Mouse (Mus musculus): ENCODE measurements around the gene 1700030K09Rik.

The 1700030K09Rik gene

DNA sequence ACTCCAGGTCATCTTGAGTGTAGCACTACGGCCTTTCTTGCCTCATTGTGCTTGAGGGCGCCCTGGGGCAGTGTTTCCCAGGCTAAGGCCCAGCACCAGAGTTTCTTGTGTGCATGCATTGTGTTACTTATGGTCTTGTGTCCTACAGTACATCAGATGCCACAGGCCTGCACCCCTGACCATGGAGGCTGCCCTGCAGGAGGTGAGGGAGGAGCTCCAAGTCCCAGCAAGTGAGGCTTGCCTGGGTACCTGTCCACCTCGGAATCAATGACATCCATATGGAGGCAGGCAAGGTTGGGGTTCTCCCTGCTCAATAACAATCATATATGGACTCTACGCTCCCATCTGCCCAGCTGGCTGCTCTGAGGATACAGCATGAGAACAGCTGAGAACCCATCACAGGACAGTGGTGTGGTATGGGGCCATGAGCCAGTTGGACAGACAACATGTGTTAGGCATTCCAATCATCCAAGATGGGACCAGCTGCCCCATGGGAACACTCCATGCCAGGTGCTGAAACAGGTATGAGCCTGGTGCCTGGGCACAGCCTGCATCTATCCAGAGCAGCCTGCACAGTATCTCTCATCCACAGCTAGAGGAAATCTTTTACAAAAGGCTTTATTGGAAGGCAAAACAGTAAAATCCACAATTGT, 16.3 kb downstream of the 1700030K09Rik start:
- DNase-seq (ENCODE audit: low spot score in 2 of 2), result no peak

DNA sequence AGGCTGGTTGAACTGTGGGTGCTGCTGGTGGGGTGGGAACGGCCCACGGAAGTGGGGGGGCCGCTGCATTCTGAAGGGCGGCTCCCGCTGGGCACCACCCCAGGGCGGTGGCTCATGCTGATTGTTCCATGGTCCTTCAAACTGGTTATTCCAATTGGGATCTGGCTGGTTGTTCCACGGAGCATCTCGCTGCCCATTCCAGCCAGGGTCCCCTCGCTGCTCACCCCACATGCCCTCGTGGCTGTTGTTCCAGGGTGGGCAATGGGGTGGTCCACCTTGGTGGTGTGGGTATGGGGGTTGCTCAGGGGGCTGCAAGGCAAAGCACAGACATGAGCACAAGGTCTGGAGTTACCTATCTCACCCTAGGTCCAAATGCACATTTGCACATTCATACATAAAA, 20.5 kb downstream of the 1700030K09Rik start:
- DNase-seq (ENCODE audit: low spot score in 2 of 2), result no peak

DNA sequence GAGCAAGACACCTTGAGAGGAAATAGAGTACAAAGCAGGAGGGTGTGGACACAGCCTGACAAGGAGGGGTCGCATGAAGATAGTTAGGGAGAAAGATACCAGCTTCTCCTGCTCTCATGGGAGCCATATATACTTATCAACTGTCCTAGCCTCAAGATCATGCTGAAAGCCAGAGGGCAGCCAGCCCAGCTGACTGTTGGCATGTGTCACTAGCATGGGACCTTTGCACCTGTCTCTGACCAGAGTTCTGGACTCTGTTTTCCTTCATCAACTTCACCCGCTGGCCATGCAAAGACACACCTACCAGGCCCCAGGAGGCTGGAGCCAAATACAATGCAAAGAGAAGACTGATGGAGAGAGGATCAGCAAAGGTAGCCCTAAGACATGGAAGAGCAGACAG, 25.6 kb downstream of the 1700030K09Rik start:
- no peak for DNase-seq (ENCODE audit: low spot score in 2 of 2)

DNA sequence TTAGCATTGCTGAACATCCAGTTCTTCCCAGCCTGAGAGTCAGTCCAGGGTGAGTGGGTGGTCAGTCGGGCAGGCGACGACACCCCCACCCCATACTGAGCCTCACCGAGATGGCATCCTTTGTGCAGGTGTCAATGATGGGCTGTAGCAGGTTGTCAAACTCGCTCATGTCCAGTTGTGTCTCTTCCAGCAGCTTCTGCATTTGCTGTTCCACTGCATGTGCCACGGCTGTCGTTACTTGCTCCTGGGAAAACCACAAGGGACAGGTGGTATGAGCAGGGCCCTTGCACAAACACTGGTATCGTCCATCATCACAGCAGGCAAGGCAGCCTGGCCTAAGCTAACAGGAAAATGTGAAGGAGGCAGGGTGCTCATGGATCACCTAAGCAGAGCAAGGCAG, 26.3 kb downstream of the 1700030K09Rik start:
- DNase-seq (ENCODE audit: low spot score in 2 of 2), result no peak

DNA sequence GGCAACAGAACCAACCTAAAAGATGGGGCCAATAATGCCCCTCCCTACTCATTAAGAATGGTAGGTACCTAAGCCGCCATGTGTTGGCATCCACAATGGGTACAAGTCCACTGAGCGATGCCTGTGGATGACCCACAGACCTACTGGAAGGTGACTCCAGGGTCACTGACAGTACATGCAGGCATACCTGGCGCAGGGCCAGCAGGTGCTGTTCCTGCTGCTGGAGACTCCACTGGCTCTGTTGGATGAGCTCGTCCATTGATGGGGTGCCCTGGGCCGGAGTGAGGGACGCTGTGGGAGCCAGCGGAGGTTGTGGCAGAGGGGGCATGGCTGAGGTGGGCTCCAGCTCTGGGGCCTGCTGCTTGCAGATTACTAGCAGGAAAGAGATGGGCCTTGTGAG, 27.0 kb downstream of the 1700030K09Rik start:
- DNase-seq (ENCODE audit: low spot score in 2 of 2), result no peak

DNA sequence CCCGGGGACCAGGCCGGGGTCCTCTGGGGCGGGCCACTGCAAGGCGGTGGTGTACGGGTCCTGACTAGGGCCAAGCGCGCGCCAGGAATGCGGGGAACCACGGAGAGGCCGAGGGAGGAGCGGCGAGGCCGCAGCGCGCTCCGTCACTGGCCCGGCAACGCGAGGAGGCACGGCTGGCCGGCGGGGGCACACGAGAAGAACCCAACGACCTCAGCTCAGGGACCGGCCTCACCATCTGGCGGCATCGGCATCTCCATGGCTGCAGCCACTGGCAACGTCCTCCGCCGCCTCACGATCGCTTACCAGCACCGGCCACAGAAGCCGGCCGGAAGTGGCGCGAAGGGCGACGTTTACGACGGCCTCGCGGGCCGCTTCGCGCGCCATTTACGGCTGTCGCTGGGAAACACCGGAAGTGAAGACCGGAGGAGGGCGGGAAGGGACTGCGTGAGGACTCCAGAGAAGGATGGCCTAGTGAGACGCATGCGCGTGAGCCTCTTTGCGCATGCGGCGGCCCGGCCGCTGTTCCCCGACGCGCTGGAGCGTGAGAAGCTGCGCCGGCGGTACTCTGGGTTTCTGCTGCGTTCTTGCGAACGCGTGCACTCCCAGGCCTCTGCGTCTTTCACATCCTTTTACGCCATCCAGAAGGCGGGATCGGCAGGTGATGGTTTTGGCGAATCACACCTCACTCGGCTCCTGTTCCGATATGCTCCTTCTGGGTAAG, 31.3 kb downstream of the 1700030K09Rik start, which contains the start of gene Cherp:
Gene Cherp (minus strand): TSS at position 401 of the 721 bp plus-strand sequence.
- DNase-seq (ENCODE audit: low spot score in 2 of 2), result peak; percentile 95 to 97

DNA sequence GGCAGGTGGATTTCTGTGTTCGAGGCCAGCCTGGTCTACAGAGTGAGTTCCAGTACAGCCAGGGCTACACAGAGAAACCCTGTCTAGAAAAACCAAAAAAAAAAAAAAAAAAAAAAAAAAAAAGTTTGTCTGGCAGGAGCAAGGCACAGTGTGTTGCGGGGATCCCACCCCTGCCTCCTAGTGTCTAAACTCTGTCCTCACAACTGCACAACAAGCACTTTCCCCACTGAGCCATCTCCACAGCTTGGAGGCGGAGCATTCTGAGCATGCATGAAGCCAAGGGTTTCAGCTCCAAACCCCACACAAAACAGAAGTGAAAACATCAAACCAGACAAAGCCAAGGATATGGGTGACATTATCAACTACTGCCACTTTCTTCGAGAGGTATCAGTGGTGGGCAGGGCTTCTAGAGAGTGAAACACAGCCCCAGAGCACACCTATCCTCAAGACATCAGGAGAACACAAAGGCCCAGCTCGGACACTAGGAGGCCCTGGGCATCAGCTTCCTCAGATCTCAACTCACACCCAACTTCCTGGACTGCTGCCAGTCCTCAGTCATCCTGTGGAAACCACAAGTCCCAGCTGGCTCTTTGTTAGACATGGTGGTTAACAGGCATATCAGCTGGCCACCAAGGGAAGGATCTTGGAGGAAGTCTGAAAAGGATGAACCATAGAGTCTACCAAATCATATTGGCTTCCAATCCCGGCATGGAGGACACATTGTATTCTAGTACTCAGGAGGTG, 41.9 kb downstream of the 1700030K09Rik start:
- DNase-seq (ENCODE audit: low spot score in 2 of 2), result peak in 1 of 2 experiments; percentile 37

DNA sequence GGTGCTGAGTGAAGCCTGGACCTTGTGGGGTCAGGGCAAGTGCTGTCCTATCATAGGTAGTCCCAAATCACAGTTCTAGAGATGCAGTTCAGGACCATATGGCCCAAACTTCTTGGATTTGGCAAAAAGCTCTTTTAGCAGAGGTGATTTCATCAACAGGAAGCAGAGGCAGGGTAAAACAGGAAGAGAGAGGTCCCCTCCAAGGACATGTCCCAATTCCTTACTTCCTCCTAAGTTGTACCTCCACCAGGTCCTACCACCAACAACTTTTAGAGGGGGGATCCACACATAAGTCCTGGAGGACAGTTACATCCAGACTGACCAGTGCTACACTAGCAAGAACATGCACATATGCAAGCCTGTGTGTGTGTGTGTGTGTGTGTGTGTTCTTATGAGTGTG, 43.3 kb downstream of the 1700030K09Rik start:
- no peak for DNase-seq (ENCODE audit: low spot score in 2 of 2)

DNA sequence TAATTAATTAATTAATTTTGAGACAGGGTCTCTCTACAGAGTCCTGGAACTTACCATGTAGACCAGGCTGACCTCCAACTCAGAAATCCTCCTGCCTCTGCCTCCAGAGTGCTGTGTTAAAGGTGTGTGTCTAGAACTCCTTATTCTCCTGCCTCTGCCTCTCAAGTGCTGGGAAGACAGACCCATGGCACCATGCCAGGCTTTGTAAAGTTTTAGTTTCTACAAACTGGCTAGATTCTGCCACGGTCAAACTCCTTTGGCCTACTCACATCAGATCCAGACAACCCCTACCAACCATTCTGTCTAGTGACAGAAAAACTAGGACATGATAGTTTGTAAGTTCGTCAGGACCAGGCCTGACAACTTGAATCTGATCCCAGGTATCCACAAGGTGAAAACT, 47.3 kb downstream of the 1700030K09Rik start:
- DNase-seq (ENCODE audit: low spot score in 2 of 2), result no peak

DNA sequence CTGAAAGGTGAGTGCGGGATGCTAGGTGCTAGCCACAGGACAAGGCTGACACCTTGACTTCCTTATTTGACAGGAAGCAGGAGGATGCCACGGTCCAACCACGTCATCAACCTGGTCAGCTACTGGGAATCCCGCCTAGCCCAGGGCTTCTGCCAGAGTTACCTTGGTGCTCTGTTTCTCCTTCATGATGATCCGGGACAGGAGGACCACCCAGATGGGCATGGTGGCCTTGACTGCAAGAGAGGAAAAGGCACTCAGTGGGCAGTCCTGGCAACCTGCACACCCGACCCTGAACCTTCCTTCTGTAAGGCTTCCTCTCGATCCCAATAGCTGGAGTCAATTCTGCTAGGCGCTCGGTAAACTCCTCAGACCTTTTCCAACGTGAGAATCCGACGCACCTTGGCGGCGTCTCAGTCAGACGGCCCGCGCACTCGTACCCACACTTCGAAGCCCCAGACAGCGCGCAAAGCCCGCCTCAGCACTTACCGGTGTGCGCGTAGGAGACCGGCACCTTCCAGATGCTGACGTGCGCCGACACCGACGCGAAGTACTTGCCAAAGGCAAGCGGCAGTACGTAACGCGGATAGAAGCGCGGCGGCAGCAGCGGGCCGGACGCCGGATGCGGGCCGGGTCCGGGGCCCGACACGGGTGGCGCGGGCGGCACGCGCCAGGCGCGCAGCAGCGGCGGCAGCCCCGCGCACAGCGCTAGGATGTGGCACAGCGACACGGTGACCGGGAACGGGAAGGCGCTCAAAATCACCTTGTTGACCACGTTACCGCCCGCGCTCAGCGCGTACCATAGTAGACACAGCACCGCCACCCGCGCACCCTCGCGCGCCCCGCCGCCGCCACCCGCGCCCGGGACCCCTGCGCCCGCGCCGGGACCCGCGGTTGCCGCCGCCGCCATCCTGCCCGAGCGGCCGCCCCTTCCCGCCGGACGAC, 48.3 kb downstream of the 1700030K09Rik start, which contains the start of gene Slc35e1:
Gene Slc35e1 (minus strand): TSS at position 935 of the 942 bp plus-strand sequence.
- DNase-seq (ENCODE audit: low spot score in 2 of 2), result peak in 1 of 2 experiments; percentile 42

DNA sequence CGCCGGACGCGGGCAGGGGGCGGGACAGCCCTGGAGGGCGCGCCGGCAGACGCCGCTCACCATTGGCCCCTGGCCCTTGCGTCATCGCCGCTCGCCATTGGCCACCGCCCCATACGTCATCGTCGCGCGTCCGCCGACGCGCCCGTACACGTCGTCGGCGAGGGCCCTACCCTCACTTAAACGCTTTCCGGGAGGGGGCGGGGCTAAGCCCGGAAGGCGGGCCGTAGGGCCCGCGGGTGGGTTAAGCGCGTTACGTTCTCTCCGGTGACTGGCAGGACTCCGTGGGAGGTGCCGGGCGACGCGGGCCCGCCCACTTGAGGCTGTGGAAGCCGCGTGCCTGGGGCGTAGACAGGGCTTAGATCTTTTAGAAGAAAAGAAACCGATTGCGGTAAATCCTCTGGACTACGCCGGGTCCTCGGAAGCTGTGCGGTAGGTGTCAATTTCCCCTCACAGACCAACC, 49.0 kb downstream of the 1700030K09Rik start:
- DNase-seq (ENCODE audit: low spot score in 2 of 2), result peak; percentile 99

DNA sequence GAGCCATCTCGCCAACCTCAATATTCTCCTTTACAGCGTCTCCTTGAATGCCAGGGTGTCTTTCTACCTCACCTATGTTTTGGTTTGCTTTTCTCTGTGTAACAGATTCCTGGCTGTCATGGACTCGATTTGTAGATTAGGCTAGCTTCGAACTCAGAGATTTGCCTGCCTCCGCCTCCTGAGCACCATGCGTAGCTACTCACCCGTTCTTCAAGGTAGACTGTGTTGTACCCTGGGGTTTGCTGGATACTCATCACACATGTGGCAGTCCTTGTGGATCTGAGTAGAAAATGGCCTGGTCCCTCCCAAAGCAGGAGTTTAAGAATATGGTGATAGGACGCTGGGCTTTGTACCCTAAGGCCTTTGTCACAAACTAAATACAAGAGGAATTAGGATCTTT, 49.7 kb downstream of the 1700030K09Rik start:
- no peak for DNase-seq (ENCODE audit: low spot score in 2 of 2)

DNA sequence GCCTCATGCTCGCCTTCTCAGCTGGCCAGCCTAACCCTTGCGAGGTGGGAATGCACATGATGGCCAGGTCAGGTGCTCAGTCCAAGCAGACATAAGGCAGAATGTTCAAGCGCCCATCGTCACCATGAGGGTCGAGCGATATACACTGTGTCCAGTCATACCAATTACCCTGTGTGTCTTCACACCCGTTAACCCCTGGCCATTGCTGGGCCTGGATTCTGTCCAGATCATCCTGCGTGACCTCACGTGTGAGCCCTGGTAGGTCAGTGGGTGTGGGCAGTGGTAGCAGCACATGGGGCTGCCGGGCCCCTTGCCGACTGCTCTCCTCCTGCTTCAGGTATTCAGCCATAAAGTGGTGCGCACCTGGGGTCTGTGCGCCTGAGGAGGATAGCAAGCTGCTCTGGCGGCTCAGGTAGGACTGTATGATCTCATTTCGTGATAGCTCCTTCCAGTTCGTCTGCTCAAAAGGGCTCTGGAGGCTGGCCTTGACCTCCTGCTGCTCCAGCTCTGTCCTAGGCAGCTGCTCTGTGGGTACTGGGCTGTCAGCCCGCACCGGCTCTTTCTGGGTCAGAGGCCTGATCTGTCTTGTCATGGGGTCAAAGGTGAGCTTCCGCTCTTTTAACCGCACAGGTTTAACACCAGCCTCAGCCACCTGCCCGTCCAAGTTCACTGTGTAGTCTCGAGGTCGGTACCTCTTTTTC, 51.9 kb downstream of the 1700030K09Rik start:
- DNase-seq (ENCODE audit: low spot score in 2 of 2), result no peak

DNA sequence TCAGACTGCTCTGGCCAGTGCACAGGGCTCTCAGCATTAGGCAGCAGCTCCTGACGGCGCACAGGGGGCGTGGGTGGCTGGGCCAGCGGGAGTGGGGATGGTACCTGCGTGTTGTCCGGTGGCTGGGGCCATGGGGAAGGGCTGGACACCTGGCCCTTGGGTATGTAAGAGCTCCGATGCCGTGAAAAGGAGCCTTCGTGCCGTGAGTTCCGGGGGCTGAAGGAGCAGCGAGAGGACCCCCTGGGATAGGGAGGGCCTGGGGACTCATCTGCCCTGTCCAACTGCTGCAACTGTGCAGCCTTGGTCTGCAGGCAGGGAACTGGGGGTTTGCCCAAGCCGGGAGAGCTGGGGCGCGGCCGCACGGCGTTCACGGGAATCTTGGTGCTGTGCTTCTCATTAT, 52.5 kb downstream of the 1700030K09Rik start:
- DNase-seq (ENCODE audit: low spot score in 2 of 2), result no peak

DNA sequence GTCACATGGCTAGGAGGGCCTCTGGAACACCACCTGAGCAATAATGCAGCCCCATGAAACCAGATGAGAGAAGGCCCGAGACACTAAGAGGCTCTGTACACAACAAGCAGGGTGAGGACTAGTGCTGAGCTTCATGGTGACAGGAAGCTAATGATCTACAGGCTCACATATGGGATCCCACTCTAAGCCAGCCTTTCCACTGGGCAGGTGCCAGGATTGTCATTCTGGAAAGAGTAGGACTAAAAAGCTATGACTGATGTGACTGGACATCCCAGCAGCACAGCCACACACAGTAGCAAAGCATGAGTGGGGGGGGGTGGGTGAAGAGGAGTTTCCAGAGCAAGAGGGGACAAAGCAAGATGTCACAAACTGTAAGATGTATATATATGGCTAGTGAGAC, 54.2 kb downstream of the 1700030K09Rik start:
- no peak for DNase-seq (ENCODE audit: low spot score in 2 of 2)

DNA sequence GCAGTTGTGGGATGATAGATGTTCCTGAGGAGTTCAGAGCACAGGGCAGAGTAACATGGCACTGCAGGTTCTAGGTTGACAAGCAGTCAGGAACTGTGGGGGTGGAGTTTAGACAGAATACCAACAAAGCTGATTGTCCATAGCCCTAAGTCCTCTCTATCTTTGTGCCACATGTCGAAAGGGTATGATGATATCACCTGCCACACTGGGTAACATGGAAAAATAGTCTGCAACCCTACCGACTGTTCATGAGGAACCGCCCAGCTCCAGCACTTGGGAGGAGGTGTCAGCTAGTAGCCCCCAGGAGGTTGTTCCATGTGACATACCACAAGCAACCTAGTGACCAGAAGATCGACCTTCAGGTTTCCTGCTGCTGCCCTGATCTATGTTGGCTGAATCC, 54.8 kb downstream of the 1700030K09Rik start:
- no peak for DNase-seq (ENCODE audit: low spot score in 2 of 2)

DNA sequence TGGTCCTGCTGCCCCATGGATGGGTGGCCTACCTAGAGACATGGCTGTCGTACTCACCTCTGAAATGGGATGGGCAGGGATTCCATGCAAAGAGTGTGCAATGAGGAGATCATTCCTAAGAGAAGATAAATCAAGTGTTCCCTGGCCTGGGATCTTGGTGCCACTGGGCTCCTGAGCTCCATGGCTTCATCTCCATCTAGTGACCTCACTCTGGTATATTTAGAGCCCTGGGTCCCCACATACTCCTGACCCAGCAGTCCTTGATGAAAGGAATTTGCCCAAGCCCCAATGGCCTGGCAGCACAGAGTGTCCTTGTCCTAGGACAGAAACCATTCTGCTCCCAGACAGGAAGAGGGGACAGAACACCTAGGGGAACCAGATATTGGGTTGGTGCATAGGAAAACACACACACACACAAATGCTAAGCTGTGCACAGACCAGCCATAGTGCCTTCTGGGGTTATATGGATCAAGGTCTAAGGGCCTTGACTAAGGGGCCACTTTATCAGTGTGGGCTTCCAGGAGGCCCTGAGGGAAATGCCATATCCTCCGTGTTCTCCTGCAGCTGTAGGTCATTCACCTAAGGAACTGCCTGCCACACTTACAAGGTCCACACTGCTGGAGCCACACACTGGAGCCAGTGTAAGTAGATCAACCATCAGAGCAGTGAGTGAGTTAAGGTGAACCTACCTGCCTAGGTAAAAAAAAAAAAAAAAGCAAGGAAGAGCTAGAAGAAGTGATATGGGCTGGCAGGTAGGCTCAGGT, 56.0 kb downstream of the 1700030K09Rik start:
- no peak for DNase-seq (ENCODE audit: low spot score in 2 of 2)

DNA sequence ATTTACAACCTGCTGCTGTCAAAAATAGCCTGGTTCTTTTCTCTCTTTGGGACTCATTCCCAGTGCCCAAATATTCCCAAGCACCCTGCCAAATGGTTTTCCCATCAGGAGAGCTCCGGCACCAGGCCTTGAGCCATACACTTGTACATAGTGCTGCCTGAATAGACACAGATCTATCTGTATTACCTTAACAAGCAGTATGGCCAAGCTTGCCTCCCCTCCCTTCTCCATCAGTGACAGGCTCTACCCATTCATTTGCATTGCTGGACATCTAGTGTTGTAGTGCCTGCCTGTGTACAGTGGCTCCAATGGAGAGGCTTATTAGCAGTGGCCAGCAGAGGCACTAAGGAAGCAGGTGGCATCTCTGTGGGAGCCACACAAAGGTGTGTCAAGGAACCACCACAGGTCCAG, 56.8 kb downstream of the 1700030K09Rik start:
- no peak for DNase-seq (ENCODE audit: low spot score in 2 of 2)

DNA sequence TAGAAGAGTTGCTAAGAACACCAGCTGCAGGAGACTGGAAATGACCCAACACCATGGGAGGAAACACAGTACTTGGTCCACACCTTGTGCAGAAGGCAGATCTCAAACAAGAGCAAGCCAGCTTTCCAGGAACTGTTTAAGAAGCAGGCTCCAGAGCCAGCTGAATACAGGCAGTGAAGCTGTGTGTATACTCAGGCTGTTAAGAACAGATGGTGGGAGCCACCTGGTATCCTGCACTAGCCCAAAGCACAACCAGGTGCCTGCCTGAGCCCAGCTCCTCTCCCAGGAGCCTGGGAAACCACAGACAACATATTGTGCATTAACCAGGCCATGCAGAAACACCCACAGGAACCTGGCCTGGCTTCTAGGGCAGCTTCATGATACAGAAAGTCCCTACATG, 60.5 kb downstream of the 1700030K09Rik start:
- no peak for DNase-seq (ENCODE audit: low spot score in 2 of 2)
